Mouse (Mus musculus) bone marrow, adult 2 months (tissue): ENCODE measurements around the gene Wdr17.

Source experiments
- CTCF ChIP-seq: fragments of 200-500 bp; IDR thresholded peaks from 2 replicates; pipeline ENCODE4 v1.5.1; 2011; ENCODE audit warnings: low read length, control low read depth; ENCODE audit not compliant: control insufficient read depth, insufficient read depth
- POLR2A ChIP-seq: fragments of 200-500 bp; IDR thresholded peaks from 2 replicates; pipeline ENCODE4 v1.6.1; 2011; ENCODE audit warnings: low read depth, mild to moderate bottlenecking, control low read depth, low read length, borderline replicate concordance; ENCODE audit not compliant: control insufficient read depth

- TF ChIP-seq CTCF (no peak), POLR2A (no peak)
These were observed 283.5 kb downstream of the Wdr17 start for GRCm38 (mm10) chr8:54603440-54603839.
